Mouse (Mus musculus) layer of hippocampus, adult 18-20 months (tissue): ENCODE data around the gene Gbp2. TPM values are rescaled to one million over a fixed set of nuclear protein-coding genes. Genes with fewer than 3 reads are reported as not detected.

Experiments used
- microRNA-seq, 2 experiments: library from miRNA; unstranded; fragments of <30 nt; microRNA quantifications; one replicate each; pipeline ENCODE4 v1.2.0; 2021
- total RNA-seq, 2 experiments: library from RNA; stranded (reverse); gene quantifications; 2 replicates each; pipeline ENCODE4 v1.2.3; 2021

Gene Gbp2
- total RNA-seq, 2 experiments from 2014 or later: 1.6 to 2.0 TPM

Small RNA genes lying within 50 kb of the gene (microRNA-seq; reads per million reads assigned to microRNA genes)
- 0 reads per million in 2 experiments for gene Mir6381

Other genes starting within 250 kb of the Gbp2 start
- 10 to 100 TPM; 24.8 to 26.8 TPM for gene Pdlim5, start 224.9 kb upstream of the Gbp2 start, total RNA-seq
- 1 to 10 TPM; 1.4 TPM for gene Gbp5, start 126.6 kb upstream of the Gbp2 start, total RNA-seq
- gene Gbp7, start 90.3 kb upstream of the Gbp2 start, total RNA-seq: 1 to 10 TPM; 2.0 to 2.3 TPM
- 1 to 10 TPM; 3.0 to 5.8 TPM for gene Gbp3, start 60.6 kb upstream of the Gbp2 start, total RNA-seq
- not detected for gene Gbp2b, start 25.8 kb upstream of the Gbp2 start, total RNA-seq
- 1 to 10 TPM; 5.7 to 6.1 TPM for gene Kyat3, start 80.4 kb downstream of the Gbp2 start, total RNA-seq
- 10 to 100 TPM; 45.1 to 46.0 TPM for gene Gtf2b, start 144.4 kb downstream of the Gbp2 start, total RNA-seq